Mouse (Mus musculus) Patski (cell line): ENCODE measurements around the gene Igf2bp2. TPM values are rescaled to one million over a fixed set of nuclear protein-coding genes. Genes with fewer than 3 reads are reported as not detected.
A peak's percentile ranks its signal among the peaks of the same experiment; 100 is the strongest.

Experiments
- ATAC-seq: fragments of 100-300 bp; one replicate; pipeline ENCODE4 v1.8.0; 2021
- CTCF ChIA-PET: fragments of 350-600 bp; sonication (Branson Sonifier 250); formaldehyde crosslinking; loops from one replicate; lab custom pipeline; 2022; ENCODE audit warnings: inconsistent platforms; lab: Charles Lee
- POLR2A ChIA-PET: fragments of 350-600 bp; sonication (Branson Sonifier 250); formaldehyde crosslinking; loops from one replicate; lab custom pipeline; 2022; ENCODE audit warnings: antibody characterized with exemption, inconsistent platforms; lab: Charles Lee
- DNase-seq: peaks from one replicate; pipeline ENCODE4 v3.0.0-alpha.2; 2011; ENCODE audit warnings: low read depth, low spot score
- H3K27me3 ChIP-seq: fragments of 371-371 bp; one replicate; pipeline ENCODE4 v1.5.1; 2021
- CTCF ChIP-seq: fragments of 100-300 bp; IDR thresholded peaks from one replicate; pipeline ENCODE4 v1.5.1; 2021
- in situ Hi-C: fragments of 300-500 bp; cut with MboI; formaldehyde crosslinking; loops from 3 replicates; pipeline ENCODE4 v1.11.1; 2018; ENCODE audit warnings: low pct_unique_long_range_greater_than_20kb, mixed read lengths
- polyA plus RNA-seq: library from polyadenylated mRNA; unstranded; gene quantifications from one replicate; pipeline ENCODE4 v1.2.3, GENCODE M21; 2021

Gene Igf2bp2
- polyA plus RNA-seq, result 30.7 TPM

GRCm38 (mm10) chr16:22162512-22163455, at the start of gene Igf2bp2:
Igf2bp2 (minus strand) TSS chr16:22163299.
- CTCF ChIA-PET, result no interaction called here
- TF ChIP-seq CTCF, result no peak
- DNase-seq (no peak), ATAC-seq (peak; percentile 75)
- POLR2A ChIA-PET, result no interaction called here
- peaks cover 6% of the 10 kb centered on the region for H3K27me3 ChIP-seq
- in situ Hi-C loops, result no loop called here

GRCm38 (mm10) chr16:22203501-22203900, 40.4 kb upstream of the Igf2bp2 start:
- CTCF ChIA-PET, result no interaction called here
- in situ Hi-C loops, result no loop called here

GRCm38 (mm10) chr16:22201858-22202257, 38.8 kb upstream of the Igf2bp2 start:
- CTCF ChIA-PET, result no interaction called here
- POLR2A ChIA-PET, result interaction anchor here (0.7 kb wide), 1 partner anchor 396 kb away, joined by 5 read pairs; no protein-coding TSS in a partner anchor
- ATAC-seq, result no peak
- in situ Hi-C loops, result no loop called here
- no peak for TF ChIP-seq CTCF
- no peak for DNase-seq
- no peaks in the 10 kb centered on the region for H3K27me3 ChIP-seq

More at GRCm38 (mm10) chr16:22203501-22203900, 40.4 kb upstream of the Igf2bp2 start:
- POLR2A ChIA-PET, result interaction anchor here (0.6 to 1.4 kb wide), 2 partner anchors 7 to 38 kb away, joined by 3 read pairs; no protein-coding TSS in a partner anchor
- ATAC-seq (no peak), DNase-seq (no peak)
- TF ChIP-seq CTCF, result no peak
- no peaks in the 10 kb centered on the region for H3K27me3 ChIP-seq

- no peaks in the 10 kb centered on the region for H3K27me3 ChIP-seq
- no peak for TF ChIP-seq CTCF
- DNase-seq (no peak), ATAC-seq (no peak)
- POLR2A ChIA-PET, result no interaction called here
- CTCF ChIA-PET, result no interaction called here
- in situ Hi-C loops, result no loop called here
Observed at GRCm38 (mm10) chr16:22200476-22200875, 37.4 kb upstream of the Igf2bp2 start.

- ATAC-seq (no peak), DNase-seq (no peak)
- POLR2A ChIA-PET, result no interaction called here
- in situ Hi-C loops, result no loop called here
- CTCF ChIA-PET, result no interaction called here
- no peak for TF ChIP-seq CTCF
- H3K27me3 ChIP-seq, result no peaks in the 10 kb centered on the region
Observed at GRCm38 (mm10) chr16:22187366-22187765, 24.3 kb upstream of the Igf2bp2 start.

DNA sequence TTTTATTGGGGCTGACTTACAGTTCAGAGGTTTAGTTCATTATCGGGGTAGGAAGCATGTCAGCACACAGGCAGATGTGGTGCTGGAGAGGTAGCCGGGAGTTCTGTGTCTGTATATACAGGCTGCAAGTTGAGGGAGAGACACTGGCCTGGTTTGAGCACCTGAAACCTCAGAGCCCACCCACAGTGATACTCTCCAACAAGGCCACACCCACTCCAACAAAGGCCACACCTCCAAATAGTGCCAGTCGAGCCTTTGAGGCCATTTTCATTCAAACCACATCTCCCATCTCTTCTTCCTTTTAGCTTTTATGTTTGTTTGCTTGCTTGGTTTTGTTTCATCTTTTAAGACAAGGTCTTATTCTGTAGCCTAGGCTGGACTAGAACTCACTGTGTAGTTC, 22.3 kb upstream of the Igf2bp2 start:
- in situ Hi-C loops, result no loop called here
- no peaks in the 10 kb centered on the region for H3K27me3 ChIP-seq
- no peak for TF ChIP-seq CTCF
- CTCF ChIA-PET, result no interaction called here
- no peak for DNase-seq
- POLR2A ChIA-PET, result interaction anchor here (0.6 kb wide), 1 partner anchor 76 kb away, joined by 3 read pairs; no protein-coding TSS in a partner anchor
- ATAC-seq, result no peak

GRCm38 (mm10) chr16:22184113-22184512, 21.0 kb upstream of the Igf2bp2 start:
- ChIA-PET CTCF (no interaction called here), POLR2A (no interaction called here)
- ATAC-seq, result no peak
- DNase-seq, result no peak
- TF ChIP-seq CTCF, result no peak
- no peaks in the 10 kb centered on the region for H3K27me3 ChIP-seq
- in situ Hi-C loops, result no loop called here

- CTCF ChIA-PET, result no interaction called here
- H3K27me3 ChIP-seq, result no peaks in the 10 kb centered on the region
- TF ChIP-seq CTCF, result no peak
- in situ Hi-C loops, result no loop called here
- ATAC-seq, result no peak
- DNase-seq, result no peak
- POLR2A ChIA-PET, result no interaction called here
Observed at GRCm38 (mm10) chr16:22182286-22182685, 19.2 kb upstream of the Igf2bp2 start.

DNA sequence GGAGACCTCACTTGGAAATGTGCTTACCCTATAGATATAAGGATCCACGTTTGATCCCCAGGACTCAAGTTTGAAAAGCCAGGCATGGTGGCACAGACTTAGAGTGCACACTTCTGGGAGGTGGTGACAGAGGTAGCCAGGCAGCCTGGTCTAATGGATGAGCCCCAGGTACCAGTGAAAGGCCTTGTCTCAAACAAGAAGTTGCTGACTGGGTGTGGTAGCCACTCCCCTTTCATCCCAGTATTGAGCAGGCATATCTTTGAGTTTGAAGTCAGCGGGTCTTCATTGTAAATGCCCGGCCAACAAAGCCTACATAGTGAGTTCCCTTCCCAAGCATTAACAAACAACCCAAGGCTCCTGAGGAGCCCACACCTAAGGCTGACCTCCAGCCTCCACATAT, 15.7 kb upstream of the Igf2bp2 start:
- ChIA-PET CTCF (no interaction called here), POLR2A (no interaction called here)
- no peak for ATAC-seq
- TF ChIP-seq CTCF, result no peak
- in situ Hi-C loops, result no loop called here
- no peak for DNase-seq
- H3K27me3 ChIP-seq, result no peaks in the 10 kb centered on the region

- in situ Hi-C loops, result no loop called here
- H3K27me3 ChIP-seq, result no peaks in the 10 kb centered on the region
- ChIA-PET POLR2A (no interaction called here), CTCF (no interaction called here)
- no peak for ATAC-seq
- no peak for TF ChIP-seq CTCF
- DNase-seq, result no peak
Observed at GRCm38 (mm10) chr16:22177999-22178398, 14.9 kb upstream of the Igf2bp2 start.

- DNase-seq (no peak), ATAC-seq (no peak)
- TF ChIP-seq CTCF, result no peak
- ChIA-PET POLR2A (no interaction called here), CTCF (no interaction called here)
- in situ Hi-C loops, result loop anchor here (5.0 kb wide), 1 partner anchor 69 kb away; no protein-coding TSS in a partner anchor
- no peaks in the 10 kb centered on the region for H3K27me3 ChIP-seq
Observed at GRCm38 (mm10) chr16:22168731-22169130, 5.6 kb upstream of the Igf2bp2 start.
